Mouse (Mus musculus) midbrain, embryonic 16.5 days (tissue): Measurements from ENCODE around the gene Rnf225. TPM values are rescaled to one million over a fixed set of nuclear protein-coding genes. Genes with fewer than 3 reads are reported as not detected.

Experiments used
- ATAC-seq: fragments of 200-750 bp; cut with Nextera tagmentation; 2 replicates; pipeline ENCODE4 v1.8.0; 2017; ENCODE audit warnings: moderate TSS enrichment
- H3K27ac ChIP-seq: fragments of 300-500 bp; sonication (generic); 2 replicates; pipeline ENCODE4 v1.5.1; 2014; ENCODE audit warnings: mild to moderate bottlenecking, low read length, mixed read lengths
- H3K27me3 ChIP-seq: fragments of 300-500 bp; sonication (generic); 2 replicates; pipeline ENCODE4 v1.6.1; 2014; ENCODE audit warnings: low read depth, low read length, mixed read lengths; ENCODE audit not compliant: control insufficient read depth, insufficient read depth
- H3K36me3 ChIP-seq: fragments of 300-500 bp; sonication (generic); 2 replicates; pipeline ENCODE4 v1.6.1; 2014; ENCODE audit warnings: mild to moderate bottlenecking, low read length, moderate library complexity, mixed read lengths; ENCODE audit not compliant: control insufficient read depth, insufficient read depth
- H3K4me1 ChIP-seq: fragments of 300-500 bp; sonication (generic); 2 replicates; pipeline ENCODE4 v1.6.1; 2014; ENCODE audit warnings: mild to moderate bottlenecking, low read length, mixed read lengths; ENCODE audit not compliant: control insufficient read depth, insufficient read depth
- H3K4me2 ChIP-seq: fragments of 300-500 bp; sonication (generic); 2 replicates; pipeline ENCODE4 v1.6.1; 2014; ENCODE audit warnings: mild to moderate bottlenecking, low read length, mixed read lengths
- H3K4me3 ChIP-seq: fragments of 300-500 bp; sonication (generic); 2 replicates; pipeline ENCODE4 v1.5.1; 2014; ENCODE audit warnings: low read depth, mild to moderate bottlenecking, low read length, moderate library complexity, mixed read lengths
- H3K9ac ChIP-seq: fragments of 300-500 bp; sonication (generic); 2 replicates; pipeline ENCODE4 v1.6.1; 2014; ENCODE audit warnings: low read depth, low read length, mixed read lengths
- H3K9me3 ChIP-seq: fragments of 300-500 bp; sonication (generic); replicated peaks from 2 replicates; pipeline ENCODE4 v1.6.1; 2014; ENCODE audit warnings: mild to moderate bottlenecking, low read length, mixed read lengths; ENCODE audit not compliant: control insufficient read depth, poor library complexity, severe bottlenecking
- WGBS: fragments of 180-500 bp; shearing (Covaris S2); extraction: QIAGEN DNeasy Blood & Tissue Kit; methylation state at CpG from one replicate; pipeline ENCODE4 v1.1.7; 2014; 5-methylcytosine and 5-hydroxymethylcytosine counted together
- polyA plus RNA-seq: library from polyadenylated mRNA; unstranded; fragments of >200 nt; fragmentation: Nextera tagmentation; extraction: Ambion mirVana; gene quantifications from 2 replicates; pipeline ENCODE4 v1.2.1, GENCODE M21; 2015

Gene Rnf225
- polyA plus RNA-seq, 1 experiment from 2014 or later: 1.2 TPM

DNA sequence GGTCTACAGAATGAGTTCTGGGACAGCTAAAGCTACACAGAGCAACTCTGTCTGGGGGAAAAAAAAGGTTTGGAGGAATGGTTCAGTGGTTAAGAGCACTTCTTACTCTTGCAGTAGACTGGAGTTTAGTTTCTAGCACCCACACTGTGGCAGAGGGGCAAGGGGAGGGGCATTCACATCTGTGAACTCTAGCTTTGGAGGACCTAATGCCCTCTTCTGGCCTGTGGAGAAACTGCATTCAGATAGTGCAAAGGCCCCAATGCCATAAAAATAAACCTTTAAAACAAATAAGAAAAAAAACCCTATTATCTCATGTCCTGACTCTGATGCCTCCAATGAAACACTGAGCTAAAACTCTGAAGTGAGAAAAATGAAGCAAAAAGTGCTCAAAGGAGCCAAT is 16.3 kb downstream of the Rnf225 start:
- Histone ChIP-seq H3K36me3 (no peaks in the 10 kb centered on the region), H3K9ac (no peak overlapping the region), H3K27me3 (no peaks in the 10 kb centered on the region), H3K4me1 (peaks cover under 1% of the 10 kb centered on the region; the same call in 1 of the 2 replicates), H3K4me3 (no peak overlapping the region), H3K9me3 (no peaks in the 10 kb centered on the region), H3K4me2 (no peak overlapping the region), H3K27ac (no peak overlapping the region)
- ATAC-seq: no peak

DNA sequence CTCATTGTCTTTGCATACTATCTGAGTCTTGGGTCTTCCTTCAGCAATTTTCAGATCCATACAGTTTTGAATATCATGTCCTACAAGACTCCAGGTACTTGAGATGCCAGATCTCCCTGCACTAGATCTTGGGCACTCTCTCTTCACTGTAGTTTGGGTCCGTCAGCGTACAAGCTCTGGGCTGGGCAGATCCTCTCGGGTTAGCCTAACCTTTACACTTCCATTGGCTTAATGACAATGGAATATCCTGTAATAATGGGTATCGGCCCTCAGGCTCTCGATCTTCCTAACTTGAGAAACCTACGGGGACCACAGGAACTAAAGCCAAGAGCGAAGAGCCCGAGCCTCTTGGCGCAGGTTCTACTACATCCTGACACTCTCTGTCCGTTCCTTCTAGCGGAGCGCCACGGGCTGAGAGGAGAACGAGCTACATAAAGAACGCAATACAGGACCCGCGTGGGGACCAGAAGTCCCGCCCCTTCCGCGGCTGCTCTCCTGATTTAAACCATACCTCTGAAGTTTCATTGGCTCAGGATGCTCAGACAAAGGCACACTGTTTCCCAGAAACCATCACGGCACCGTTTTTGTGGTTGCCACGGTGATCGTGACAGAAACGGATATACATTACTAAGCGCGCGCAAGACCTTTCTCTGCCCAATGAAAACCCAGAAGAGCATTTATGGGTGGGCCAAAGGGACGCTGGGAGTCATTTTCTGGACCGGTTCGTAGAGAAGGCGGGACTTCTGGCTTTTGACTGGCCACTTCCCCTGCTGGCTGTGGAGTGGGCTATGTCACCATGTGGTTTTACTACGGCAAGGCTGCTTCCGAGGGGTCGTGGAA is 22.0 kb downstream of the Rnf225 start:
- H3K4me2 ChIP-seq: peak overlapping the region; percentile 95
- H3K27me3 ChIP-seq: no peaks in the 10 kb centered on the region
- H3K4me3 ChIP-seq: peak overlapping the region; percentile 50
- H3K9me3 ChIP-seq: no peaks in the 10 kb centered on the region
- WGBS: 11% methylated on average over 35 of the region's 35 CpGs
- no peaks in the 10 kb centered on the region for H3K36me3 ChIP-seq
- peak; percentile 98 for ATAC-seq
- peaks cover 10% of the 10 kb centered on the region for H3K4me1 ChIP-seq
- peak overlapping the region; percentile 86 for H3K27ac ChIP-seq
- H3K9ac ChIP-seq: peak overlapping the region; percentile 72

DNA sequence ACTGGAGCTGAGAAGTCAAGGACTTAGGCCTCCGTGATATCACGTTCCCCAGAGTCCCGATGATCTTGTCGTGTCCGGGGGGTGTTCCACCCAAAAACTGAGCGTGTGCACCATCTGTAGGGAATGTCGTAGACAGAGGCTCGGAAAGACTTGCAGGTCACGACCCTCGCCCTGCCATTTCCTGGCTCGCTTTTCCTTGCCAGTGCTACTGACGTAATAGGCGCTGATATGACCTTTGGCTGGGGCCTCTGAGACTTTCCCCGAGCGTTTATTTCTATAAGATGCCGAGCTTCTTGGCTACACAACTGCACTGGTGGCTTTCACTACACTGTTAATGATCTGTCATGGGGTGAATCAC is 22.6 kb downstream of the Rnf225 start:
- peak overlapping the region; percentile 72 for H3K9ac ChIP-seq
- H3K4me3 ChIP-seq: peak overlapping the region; percentile 50
- no peaks in the 10 kb centered on the region for H3K9me3 ChIP-seq
- H3K27ac ChIP-seq: peak overlapping the region; percentile 86
- WGBS: 9% methylated on average over 16 of the region's 16 CpGs
- no peaks in the 10 kb centered on the region for H3K27me3 ChIP-seq
- no peaks in the 10 kb centered on the region for H3K36me3 ChIP-seq
- peak; percentile 30; the same call in 1 of the 2 replicates for ATAC-seq
- peaks cover 10% of the 10 kb centered on the region for H3K4me1 ChIP-seq
- peak overlapping the region; percentile 95 for H3K4me2 ChIP-seq

DNA sequence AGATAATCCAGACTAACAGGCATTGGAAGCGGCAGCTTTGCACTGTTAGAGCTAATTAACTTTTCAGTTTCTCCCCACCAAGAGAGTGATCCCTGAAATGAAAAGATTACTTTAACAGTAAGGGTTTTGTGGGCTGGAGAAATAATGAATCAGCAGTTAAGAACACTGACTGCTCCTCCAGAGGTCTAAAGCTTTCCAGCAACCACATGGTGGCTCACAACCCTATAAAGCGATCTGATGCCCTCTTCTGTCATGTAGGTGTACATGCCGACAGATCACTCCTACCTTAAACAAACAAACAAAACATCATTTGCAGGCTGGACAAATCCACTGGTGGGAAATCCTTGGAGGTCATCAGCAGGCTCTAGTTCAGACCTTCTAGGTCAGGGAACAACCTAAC is 27.7 kb downstream of the Rnf225 start:
- WGBS: 56% methylated on average over 3 of the region's 3 CpGs
- Histone ChIP-seq H3K4me2 (no peak overlapping the region), H3K4me3 (no peak overlapping the region), H3K36me3 (no peaks in the 10 kb centered on the region), H3K27ac (no peak overlapping the region), H3K4me1 (peaks cover 5% of the 10 kb centered on the region), H3K9ac (no peak overlapping the region), H3K9me3 (no peaks in the 10 kb centered on the region), H3K27me3 (no peaks in the 10 kb centered on the region)
- ATAC-seq: no peak

DNA sequence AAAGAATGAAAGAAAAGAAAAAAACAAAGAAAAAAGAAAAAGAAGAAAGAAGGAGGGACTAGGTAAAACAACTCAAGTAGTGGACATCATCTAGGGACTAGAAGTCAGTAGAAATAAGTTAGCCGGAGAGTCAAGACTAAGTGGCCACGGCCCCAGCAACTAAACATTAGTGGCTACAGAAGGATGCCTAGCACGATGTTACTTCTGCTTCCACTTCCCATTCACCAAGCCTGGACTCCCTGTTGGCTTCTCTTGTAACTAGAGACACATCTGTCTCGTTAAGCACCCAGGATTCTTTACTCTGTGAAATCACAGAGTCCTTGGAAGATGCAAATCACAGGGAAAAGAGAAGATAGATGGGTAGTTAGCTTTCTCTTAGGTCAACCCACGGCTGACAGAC is 30.3 kb downstream of the Rnf225 start:
- WGBS: 81% methylated on average over 5 of the region's 5 CpGs
- Histone ChIP-seq H3K4me3 (no peak overlapping the region), H3K27me3 (no peaks in the 10 kb centered on the region), H3K36me3 (no peaks in the 10 kb centered on the region), H3K4me2 (no peak overlapping the region), H3K9me3 (no peaks in the 10 kb centered on the region), H3K9ac (no peak overlapping the region), H3K4me1 (peaks cover 3% of the 10 kb centered on the region), H3K27ac (no peak overlapping the region)
- no peak for ATAC-seq

DNA sequence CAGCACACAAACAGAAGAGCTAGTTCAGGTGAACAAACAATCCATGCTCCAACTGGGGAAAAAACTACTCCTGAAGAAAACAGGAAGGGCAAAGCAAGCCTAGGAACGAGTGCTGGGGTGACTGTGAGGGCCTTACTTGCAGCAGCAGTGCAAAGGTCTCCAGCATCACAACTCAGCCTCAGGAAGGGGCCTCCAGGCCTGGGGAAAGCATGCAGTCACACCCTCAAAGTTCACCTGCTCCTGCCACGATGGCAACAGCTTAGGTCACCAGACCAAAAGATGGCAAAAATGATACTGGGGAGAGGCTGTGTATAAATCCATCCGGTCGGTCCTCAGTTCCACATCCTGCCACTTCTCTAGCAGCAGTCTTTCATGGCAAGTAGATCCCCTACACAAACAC is 31.7 kb downstream of the Rnf225 start:
- Histone ChIP-seq H3K9ac (no peak overlapping the region), H3K27ac (no peak overlapping the region), H3K36me3 (no peaks in the 10 kb centered on the region), H3K9me3 (no peaks in the 10 kb centered on the region), H3K4me1 (peaks cover 3% of the 10 kb centered on the region), H3K4me2 (no peak overlapping the region), H3K4me3 (no peak overlapping the region), H3K27me3 (no peaks in the 10 kb centered on the region)
- 83% methylated on average over 4 of the region's 4 CpGs for WGBS
- no peak for ATAC-seq

DNA sequence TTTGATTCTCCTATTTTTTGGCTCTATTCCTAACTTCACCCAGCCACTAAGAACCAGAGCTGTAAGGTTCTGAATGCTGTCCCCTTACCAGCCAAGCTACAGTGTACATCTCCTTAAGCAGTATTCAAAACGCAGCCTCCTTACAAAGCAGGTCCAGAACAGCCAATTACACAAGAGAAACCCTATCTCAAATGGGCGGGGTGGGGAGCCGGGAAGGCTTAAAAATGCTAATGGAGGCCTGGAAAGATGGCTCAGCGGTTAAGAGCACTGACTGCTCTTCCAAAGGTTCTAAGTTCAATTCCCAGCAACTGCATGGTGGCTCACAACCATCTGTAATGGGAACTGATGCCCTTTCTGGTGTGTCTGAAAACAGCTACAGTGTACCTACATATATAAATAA is 32.5 kb downstream of the Rnf225 start:
- no peak for ATAC-seq
- H3K4me1 ChIP-seq: peaks cover 5% of the 10 kb centered on the region
- H3K36me3 ChIP-seq: no peaks in the 10 kb centered on the region
- H3K27ac ChIP-seq: no peak overlapping the region
- no peak overlapping the region for H3K4me3 ChIP-seq
- H3K9ac ChIP-seq: no peak overlapping the region
- H3K27me3 ChIP-seq: no peaks in the 10 kb centered on the region
- H3K4me2 ChIP-seq: no peak overlapping the region
- WGBS: 14% methylated on average over 4 of the region's 4 CpGs
- H3K9me3 ChIP-seq: no peaks in the 10 kb centered on the region

DNA sequence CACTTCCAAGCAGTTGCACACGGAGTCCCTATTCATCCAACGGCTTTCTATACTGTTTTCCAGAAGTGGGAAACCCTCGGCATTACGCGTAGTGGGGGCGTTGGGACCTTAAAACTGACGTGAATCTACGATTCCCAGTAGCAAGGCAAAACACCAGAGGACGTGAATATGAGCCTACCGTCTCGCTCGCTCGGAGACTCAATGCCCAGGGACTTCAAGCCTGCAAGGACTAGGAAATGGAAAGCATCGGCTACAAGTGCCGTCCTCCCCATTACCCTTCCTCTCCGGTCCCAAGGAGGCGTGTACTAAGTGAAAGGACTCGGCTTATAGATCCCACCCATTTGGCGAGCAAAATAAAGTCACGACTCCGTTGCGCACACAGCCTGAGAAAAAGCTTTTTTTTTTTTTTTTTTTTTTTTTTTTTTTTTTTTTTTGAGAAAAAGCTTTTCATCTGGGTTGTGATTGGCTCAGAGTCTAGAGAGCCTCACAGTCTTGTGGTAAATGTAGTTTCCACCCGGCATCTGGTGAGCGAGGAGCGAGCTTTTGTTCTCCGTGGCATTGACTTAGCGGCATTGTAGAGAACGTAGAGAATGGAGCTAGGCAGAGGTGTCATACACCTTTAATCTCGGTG is 34.4 kb downstream of the Rnf225 start:
- peak; percentile 74 for ATAC-seq
- Histone ChIP-seq H3K4me3 (peak overlapping the region; percentile 49), H3K27ac (peak overlapping the region; percentile 87), H3K4me1 (peaks cover 12% of the 10 kb centered on the region), H3K9ac (peak overlapping the region; percentile 75), H3K9me3 (no peaks in the 10 kb centered on the region), H3K36me3 (no peaks in the 10 kb centered on the region), H3K27me3 (no peaks in the 10 kb centered on the region), H3K4me2 (peak overlapping the region; percentile 73)
- WGBS: 2% methylated on average over 29 of the region's 29 CpGs

DNA sequence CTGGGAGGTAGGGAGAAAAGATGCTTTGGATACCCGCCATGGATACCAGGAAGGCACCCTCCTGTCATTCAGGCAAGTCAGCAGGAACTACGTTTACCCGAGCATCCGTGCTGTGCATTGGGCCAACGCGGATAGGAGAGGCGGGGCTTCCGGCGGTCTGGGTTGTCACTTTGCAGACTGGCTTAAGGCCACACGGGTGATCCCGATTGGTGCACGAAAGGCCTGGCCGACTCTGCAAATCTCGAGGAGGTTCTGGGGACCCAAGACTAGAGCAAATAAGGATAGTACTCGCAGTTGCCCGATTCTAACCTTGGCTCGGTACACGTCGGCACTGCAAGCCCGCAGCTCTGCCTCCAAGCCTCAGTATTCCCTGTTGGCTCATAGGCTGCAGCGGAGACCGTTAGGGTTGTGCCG is 38.5 kb downstream of the Rnf225 start, which contains the start of gene Zfp324:
Zfp324 (plus strand) TSS at position 161 of the 414 bp plus-strand sequence.
- Histone ChIP-seq H3K4me2 (peak within 1 kb of the TSS; percentile 67), H3K9ac (peak within 1 kb of the TSS; percentile 98), H3K9me3 (no peaks in the 10 kb centered on the region), H3K27ac (peak within 1 kb of the TSS; percentile 91), H3K36me3 (peaks cover 12% of the 10 kb centered on the region), H3K4me1 (peaks cover 21% of the 10 kb centered on the region), H3K27me3 (no peaks in the 10 kb centered on the region), H3K4me3 (peak within 1 kb of the TSS; percentile 94)
- 1% methylated on average over 23 of the region's 23 CpGs for WGBS
- peak; percentile 94 for ATAC-seq
